Mouse (Mus musculus): ENCODE measurements around the gene Sox6.

GRCm38 (mm10) chr7:115475176-115475575 is 563.4 kb downstream of the Sox6 start:
- TF ChIP-seq CTCF (IDR thresholded peaks at IDR 0.05; ENCODE audit: extremely low read depth, insufficient read depth, insufficient read length, insufficient replicate concordance) = no peak
- TF ChIP-seq POLR2A (IDR thresholded peaks at IDR 0.05; ENCODE audit: low read depth, low read length) = no peak
